Mouse (Mus musculus) lung, adult 2 months (tissue): ENCODE results near the gene Sval1.

Experiments
- CTCF ChIP-seq: fragments of 200-500 bp; IDR thresholded peaks from 2 replicates; pipeline ENCODE4 v1.5.1; 2011; ENCODE audit warnings: mild to moderate bottlenecking, low read length, control low read depth; ENCODE audit not compliant: insufficient read depth
- POLR2A ChIP-seq: fragments of 200-500 bp; IDR thresholded peaks from 2 replicates; pipeline ENCODE4 v1.6.1; 2011; ENCODE audit warnings: low read depth, mild to moderate bottlenecking, control low read depth, low read length, borderline replicate concordance; ENCODE audit errors: extremely low read depth

DNA sequence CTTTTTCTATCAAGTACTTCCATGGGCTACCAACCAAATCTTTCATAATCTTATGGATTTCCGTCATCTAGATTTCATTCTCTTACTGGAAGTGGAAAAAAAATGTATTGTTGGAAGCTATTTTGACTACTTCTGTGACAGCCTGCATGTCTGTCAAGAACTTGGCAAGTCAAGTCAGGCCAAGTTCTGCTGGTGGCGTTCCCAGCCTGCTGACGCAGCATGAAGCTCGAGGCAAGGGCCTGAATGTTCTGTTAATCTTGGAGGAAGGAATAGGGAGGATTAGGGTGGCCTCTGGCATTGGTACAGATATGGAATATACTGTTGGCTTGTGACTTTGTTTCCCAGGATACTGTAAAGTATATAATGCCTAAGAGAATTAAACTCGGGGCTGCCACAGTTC lies 39.8 kb upstream of the Sval1 start:
- TF ChIP-seq POLR2A (no peak), CTCF (no peak)
